In the genomic region with DNA sequence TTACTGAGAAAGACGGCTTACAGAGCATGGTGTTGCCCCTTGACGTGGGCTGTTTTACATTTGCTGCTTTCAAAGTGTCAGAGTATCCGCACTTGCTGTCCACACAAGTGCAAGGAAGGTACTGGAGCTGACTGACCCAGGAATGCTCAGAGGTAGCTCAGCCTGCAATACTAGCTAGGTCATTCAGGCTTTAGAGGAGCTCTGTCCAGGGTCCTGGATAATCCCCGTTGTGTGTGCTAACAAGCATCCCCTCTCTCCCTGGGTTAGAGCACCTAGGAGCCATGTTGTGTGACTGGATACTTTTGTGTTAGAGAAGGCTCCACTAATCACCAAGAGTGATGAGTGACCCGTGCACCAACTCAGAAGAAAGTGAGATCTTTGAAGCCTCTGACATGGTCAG, we compare ENCODE assay signal across 11 mouse cellular contexts.
A peak's percentile ranks its signal among the peaks of the same experiment; 100 is the strongest.
DNase-seq lines count a peak whose midpoint lies in the region; ATAC-seq lines count a peak whose summit lies in the region.
"Had no signal": no experiment of that assay in that cellular context is flagged by ENCODE, and none has a peak within 500 bp of the region (broad histone marks: within the 10 kb centered on the region; RNA-seq: fewer than 3 reads in every experiment).

No protein-coding gene starts in this region.

- H3K27me3 ChIP-seq in intestine, embryonic 14.5 days (replicated peaks; ENCODE audit: control insufficient read depth, insufficient read depth, low read length) = no peaks in the 10 kb centered on the region
- H3K27me3 ChIP-seq in intestine, embryonic 16.5 days (replicated peaks; ENCODE audit: control insufficient read depth, insufficient read depth, low read length) = no peaks in the 10 kb centered on the region
- H3K27me3 ChIP-seq: embryonic facial prominence, embryonic 13.5 days; midbrain, embryonic 13.5 days had no signal

- H3K36me3 ChIP-seq in intestine, embryonic 14.5 days (ENCODE audit: control insufficient read depth, insufficient read depth, low read length) = no peaks in the 10 kb centered on the region
- no peaks in the 10 kb centered on the region for H3K36me3 ChIP-seq in intestine, embryonic 16.5 days (ENCODE audit: control insufficient read depth, insufficient read depth, low read length)
- H3K36me3 ChIP-seq: embryonic facial prominence, embryonic 13.5 days; midbrain, embryonic 13.5 days had no signal

- H3K4me3 ChIP-seq in intestine, embryonic 14.5 days (ENCODE audit: low read depth, low read length) = no peak overlapping the region
- no peak overlapping the region for H3K4me3 ChIP-seq in intestine, embryonic 16.5 days (ENCODE audit: low read length)
- H3K4me3 ChIP-seq: embryonic facial prominence, embryonic 13.5 days; gastrocnemius, adult 2 months; midbrain, embryonic 13.5 days had no signal

- H3K27ac ChIP-seq in intestine, embryonic 14.5 days (ENCODE audit: low read depth) = no peak overlapping the region
- no peak overlapping the region for H3K27ac ChIP-seq in intestine, embryonic 16.5 days (ENCODE audit: low read length)
- H3K27ac ChIP-seq: embryonic facial prominence, embryonic 13.5 days; gastrocnemius, adult 2 months; midbrain, embryonic 13.5 days had no signal

- no peak overlapping the region for H3K4me2 ChIP-seq in intestine, embryonic 14.5 days (ENCODE audit: low read length)
- H3K4me2 ChIP-seq in intestine, embryonic 16.5 days (ENCODE audit: low read depth, low read length) = no peak overlapping the region
- H3K4me2 ChIP-seq: embryonic facial prominence, embryonic 13.5 days; midbrain, embryonic 13.5 days had no signal

- 25% methylated on average over 5 of the region's 5 CpGs for WGBS in intestine, embryonic 14.5 days
- 26% methylated on average over 5 of the region's 5 CpGs for WGBS in intestine, embryonic 16.5 days

- no peak for ATAC-seq in intestine, embryonic 14.5 days (replicated peaks; ENCODE audit: low FRiP score, low TSS enrichment, low read depth)
- no peak for ATAC-seq in intestine, embryonic 16.5 days
- ATAC-seq: midbrain, embryonic 13.5 days had no signal

- H3K9ac ChIP-seq in intestine, embryonic 14.5 days (ENCODE audit: low read length) = no peak overlapping the region
- H3K9ac ChIP-seq in intestine, embryonic 16.5 days (ENCODE audit: low read depth, low read length) = no peak overlapping the region
- H3K9ac ChIP-seq: embryonic facial prominence, embryonic 13.5 days; midbrain, embryonic 13.5 days had no signal

- no peaks in the 10 kb centered on the region for H3K9me3 ChIP-seq in intestine, embryonic 14.5 days (ENCODE audit: control insufficient read depth, low read length)
- H3K9me3 ChIP-seq in intestine, embryonic 16.5 days (ENCODE audit: control insufficient read depth, low read length) = no peaks in the 10 kb centered on the region
- H3K9me3 ChIP-seq: embryonic facial prominence, embryonic 13.5 days; midbrain, embryonic 13.5 days had no signal

- DNase-seq in intestine, embryonic 14.5 days (ENCODE audit: low spot score) = peak; percentile 80
- peak; percentile 7 for DNase-seq in urinary bladder, postnatal 14 days (ENCODE audit: low spot score)
- no peak for DNase-seq in urinary bladder, postnatal 25 days (ENCODE audit: low spot score)
- peak; percentile 63 for DNase-seq in embryo, embryonic 9.5 days (ENCODE audit: extremely low spot score)
- peak; percentile 24 for DNase-seq in yolk sac, embryonic 10.5 days (ENCODE audit: low spot score)
- DNase-seq in left cerebral cortex, adult 9 months (ENCODE audit: low spot score in 2 of 2) = no peak
- DNase-seq in left cerebral cortex, adult 11 months (ENCODE audit: low spot score) = no peak
- DNase-seq: gastrocnemius, adult 2 months had no signal

- H3K4me1 ChIP-seq in intestine, embryonic 14.5 days (replicated peaks; ENCODE audit: control insufficient read depth, insufficient read depth, low read length) = no peaks in the 10 kb centered on the region
- H3K4me1 ChIP-seq in intestine, embryonic 16.5 days (ENCODE audit: control insufficient read depth, insufficient read depth, low read length) = no peaks in the 10 kb centered on the region
- H3K4me1 ChIP-seq: embryonic facial prominence, embryonic 13.5 days; midbrain, embryonic 13.5 days had no signal

Comparison
In these comparisons a context has a peak if more than half of its experiments do, and no peak if none do; other contexts are left out.
1. DNase-seq: peak in intestine, embryonic 14.5 days (single experiment), urinary bladder, postnatal 14 days (single experiment), embryo, embryonic 9.5 days (single experiment) and yolk sac, embryonic 10.5 days (single experiment); none in urinary bladder, postnatal 25 days (single experiment), left cerebral cortex, adult 9 months (0 of 2) and left cerebral cortex, adult 11 months (single experiment).